Mouse (Mus musculus): ENCODE measurements around the gene Prr13.

The Prr13 gene

GRCm38 (mm10) chr15:102460971-102461370 lies 2.1 kb downstream of the Prr13 start:
- DNase-seq (ENCODE audit: low spot score in 2 of 2), result no peak

- DNase-seq (ENCODE audit: low spot score in 2 of 2), result no peak
Observed at GRCm38 (mm10) chr15:102461430-102462075, 2.7 kb downstream of the Prr13 start.

GRCm38 (mm10) chr15:102463666-102464065 lies 4.8 kb downstream of the Prr13 start:
- DNase-seq (ENCODE audit: low spot score in 2 of 2), result no peak

- DNase-seq (ENCODE audit: low spot score in 2 of 2), result no peak
Observed at GRCm38 (mm10) chr15:102468675-102469370, 10.0 kb downstream of the Prr13 start.

- peak; percentile 94 to 95 for DNase-seq (ENCODE audit: low spot score in 2 of 2)
Observed at GRCm38 (mm10) chr15:102470183-102470604, 11.4 kb downstream of the Prr13 start, which contains the start of gene Pcbp2. Gene Pcbp2, plus strand, starts transcription at chr15:102470539.

- peak; percentile 68 to 91 for DNase-seq (ENCODE audit: low spot score in 2 of 2)
Observed at GRCm38 (mm10) chr15:102470605-102471294, 11.9 kb downstream of the Prr13 start.

GRCm38 (mm10) chr15:102471295-102471645 lies 12.4 kb downstream of the Prr13 start:
- DNase-seq (ENCODE audit: low spot score in 2 of 2), result no peak

GRCm38 (mm10) chr15:102471727-102472126 lies 12.9 kb downstream of the Prr13 start:
- DNase-seq (ENCODE audit: low spot score in 2 of 2), result no peak

GRCm38 (mm10) chr15:102473246-102473645 lies 14.4 kb downstream of the Prr13 start:
- no peak for DNase-seq (ENCODE audit: low spot score in 2 of 2)

GRCm38 (mm10) chr15:102474520-102474919 lies 15.7 kb downstream of the Prr13 start:
- DNase-seq (ENCODE audit: low spot score in 2 of 2), result no peak

- no peak for DNase-seq (ENCODE audit: low spot score in 2 of 2)
Observed at GRCm38 (mm10) chr15:102483136-102483535, 24.3 kb downstream of the Prr13 start.

- DNase-seq (ENCODE audit: low spot score in 2 of 2), result no peak
Observed at GRCm38 (mm10) chr15:102485853-102486252, 27.0 kb downstream of the Prr13 start.

GRCm38 (mm10) chr15:102487664-102488063 lies 28.8 kb downstream of the Prr13 start:
- DNase-seq (ENCODE audit: low spot score in 2 of 2), result no peak

GRCm38 (mm10) chr15:102498322-102498721 lies 39.5 kb downstream of the Prr13 start:
- no peak for DNase-seq (ENCODE audit: low spot score in 2 of 2)

GRCm38 (mm10) chr15:102499370-102499769 lies 40.5 kb downstream of the Prr13 start:
- no peak for DNase-seq (ENCODE audit: low spot score in 2 of 2)

- no peak for DNase-seq (ENCODE audit: low spot score in 2 of 2)
Observed at GRCm38 (mm10) chr15:102499851-102500250, 41.0 kb downstream of the Prr13 start.

- DNase-seq (ENCODE audit: low spot score in 2 of 2), result no peak
Observed at GRCm38 (mm10) chr15:102500479-102500878, 41.7 kb downstream of the Prr13 start.

GRCm38 (mm10) chr15:102501084-102501814 lies 42.4 kb downstream of the Prr13 start:
- DNase-seq (ENCODE audit: low spot score in 2 of 2), result no peak

GRCm38 (mm10) chr15:102502254-102502840 lies 43.5 kb downstream of the Prr13 start:
- DNase-seq (ENCODE audit: low spot score in 2 of 2), result no peak

- no peak for DNase-seq (ENCODE audit: low spot score in 2 of 2)
Observed at GRCm38 (mm10) chr15:102503447-102503846, 44.6 kb downstream of the Prr13 start, which contains the start of gene Gm10337. Gene Gm10337, plus strand, starts transcription at chr15:102503722.

GRCm38 (mm10) chr15:102503924-102504782 lies 45.3 kb downstream of the Prr13 start:
- DNase-seq (ENCODE audit: low spot score in 2 of 2), result no peak

Measured in cerebellum, postnatal 4 days (tissue).